Mouse (Mus musculus): ENCODE data around the gene Rpl12.

DNA sequence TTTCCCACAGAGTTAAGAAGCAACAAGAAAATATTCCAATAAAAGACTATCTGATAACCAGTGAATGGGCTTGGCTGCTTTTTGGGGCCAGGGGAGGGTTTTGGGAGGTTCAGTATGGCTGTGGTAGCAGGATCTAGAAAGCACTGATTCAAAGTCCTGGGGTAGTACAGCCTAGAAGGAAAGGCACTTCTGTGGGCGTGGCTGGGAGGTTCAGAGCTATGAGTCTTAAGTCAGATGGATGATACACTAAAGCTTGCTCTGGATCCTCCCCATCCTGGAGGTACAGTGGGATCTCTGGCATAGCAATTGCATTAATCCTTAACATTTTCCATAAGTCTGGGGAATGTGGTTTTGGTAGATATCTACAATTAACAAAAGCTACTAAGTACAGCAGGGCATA is 2.6 kb downstream of the Rpl12 start:
- TF ChIP-seq GATA1 (IDR thresholded peaks at IDR 0.05; ENCODE audit: borderline replicate concordance, low read length): no peak
- TF ChIP-seq FLI1 (IDR thresholded peaks at IDR 0.05; ENCODE audit: low read length): no peak

All from megakaryocyte, embryonic 14.5 days (primary cell).